Mouse (Mus musculus) intestine, embryonic 14.5 days (tissue): ENCODE measurements at regions not wholly inside any gene's neighbourhood (a gene's known extent, or its start where the extent isn't known, plus 50 kb on each side); places are given as distances from the start of the nearest gene placed in this dataset.

Source experiments
- ATAC-seq: fragments of 200-750 bp; cut with Nextera tagmentation; replicated peaks from 2 replicates; pipeline ENCODE4 v1.8.0; 2017; ENCODE audit warnings: low read depth, moderate number of reproducible peaks, moderate TSS enrichment, moderate library complexity; ENCODE audit not compliant: low FRiP score, low TSS enrichment
- DNase-seq: peaks from one replicate; pipeline ENCODE4 v3.0.0-alpha.2; 2018; ENCODE audit warnings: low spot score
- H3K27ac ChIP-seq: fragments of 300-500 bp; sonication (generic); 2 replicates; pipeline ENCODE4 v1.5.1; 2014; ENCODE audit warnings: low read depth, mild to moderate bottlenecking, control low read depth
- H3K27me3 ChIP-seq: fragments of 300-500 bp; sonication (generic); replicated peaks from 2 replicates; pipeline ENCODE4 v1.6.1; 2014; ENCODE audit warnings: low read length, control low read depth; ENCODE audit not compliant: control insufficient read depth, insufficient read depth
- H3K36me3 ChIP-seq: fragments of 300-500 bp; sonication (generic); 2 replicates; pipeline ENCODE4 v1.6.1; 2014; ENCODE audit warnings: low read length, control low read depth; ENCODE audit not compliant: control insufficient read depth, insufficient read depth
- H3K4me1 ChIP-seq: fragments of 300-500 bp; sonication (generic); replicated peaks from 2 replicates; pipeline ENCODE4 v1.6.1; 2014; ENCODE audit warnings: low read length, control low read depth, mixed read lengths; ENCODE audit not compliant: control insufficient read depth, insufficient read depth
- H3K4me2 ChIP-seq: fragments of 300-500 bp; sonication (generic); 2 replicates; pipeline ENCODE4 v1.6.1; 2014; ENCODE audit warnings: low read length
- H3K4me3 ChIP-seq: fragments of 300-500 bp; sonication (generic); 2 replicates; pipeline ENCODE4 v1.5.1; 2014; ENCODE audit warnings: low read depth, low read length, control low read depth, mixed read lengths
- H3K9ac ChIP-seq: fragments of 300-500 bp; sonication (generic); 2 replicates; pipeline ENCODE4 v1.6.1; 2014; ENCODE audit warnings: mild to moderate bottlenecking, low read length
- H3K9me3 ChIP-seq: fragments of 300-500 bp; sonication (generic); 2 replicates; pipeline ENCODE4 v1.6.1; 2016; ENCODE audit warnings: low read length, control low read depth; ENCODE audit not compliant: control insufficient read depth
- WGBS: fragments of 180-500 bp; shearing (Covaris S2); extraction: QIAGEN DNeasy Blood & Tissue Kit; methylation state at CpG from one replicate; pipeline ENCODE4 v1.1.7; 2014; 5-methylcytosine and 5-hydroxymethylcytosine counted together

DNA sequence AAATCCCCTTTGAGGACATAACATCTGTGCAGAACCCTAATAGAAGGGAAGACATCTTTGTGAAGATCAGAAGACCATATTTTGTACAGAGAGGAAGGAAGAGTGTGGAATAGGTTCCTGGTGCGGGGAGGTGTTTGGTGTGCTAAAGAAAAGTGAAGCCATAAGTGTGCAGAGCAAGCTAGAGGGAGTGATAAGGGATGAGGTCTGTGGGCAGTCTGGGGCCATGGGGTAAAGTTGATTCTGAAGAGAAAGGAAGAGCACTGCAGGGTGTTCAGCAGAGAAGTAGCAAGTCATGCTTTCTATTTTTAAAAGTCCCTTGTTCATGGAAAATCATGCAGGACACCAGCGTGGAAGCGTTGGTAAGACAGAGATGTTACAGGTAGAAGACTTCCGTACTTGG lies 161.8 kb upstream of the Tll1 start:
- no peaks in the 10 kb centered on the region for H3K36me3 ChIP-seq
- H3K9ac ChIP-seq: no peak overlapping the region
- H3K27me3 ChIP-seq: no peaks in the 10 kb centered on the region
- H3K4me1 ChIP-seq: peaks cover 9% of the 10 kb centered on the region; the same call in 1 of the 2 replicates
- no peak overlapping the region for H3K4me2 ChIP-seq
- H3K9me3 ChIP-seq: no peaks in the 10 kb centered on the region
- 89% methylated on average over 4 of the region's 4 CpGs for WGBS
- no peak overlapping the region for H3K4me3 ChIP-seq
- DNase-seq (no peak), ATAC-seq (no peak)
- no peak overlapping the region for H3K27ac ChIP-seq

DNA sequence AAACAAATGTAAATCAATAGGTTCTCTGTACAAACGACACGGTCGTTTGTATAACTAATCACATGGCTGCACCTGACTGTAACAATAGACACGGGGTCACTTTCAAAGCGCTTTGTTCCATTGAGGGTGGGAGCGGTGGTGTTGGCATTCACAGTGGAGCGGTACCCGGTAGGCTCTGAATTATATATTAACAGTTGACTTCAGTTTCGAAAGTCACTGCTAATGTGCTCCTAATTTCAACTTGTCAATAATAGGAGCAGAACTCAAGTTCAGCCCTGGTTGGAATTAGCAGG lies 160.8 kb upstream of the Tll1 start:
- Histone ChIP-seq H3K36me3 (no peaks in the 10 kb centered on the region), H3K4me2 (no peak overlapping the region), H3K9ac (no peak overlapping the region), H3K4me3 (no peak overlapping the region), H3K27me3 (no peaks in the 10 kb centered on the region), H3K4me1 (peaks cover 9% of the 10 kb centered on the region; the same call in 1 of the 2 replicates), H3K27ac (no peak overlapping the region), H3K9me3 (no peaks in the 10 kb centered on the region)
- DNase-seq (no peak), ATAC-seq (no peak)
- WGBS: 57% methylated on average over 9 of the region's 9 CpGs

DNA sequence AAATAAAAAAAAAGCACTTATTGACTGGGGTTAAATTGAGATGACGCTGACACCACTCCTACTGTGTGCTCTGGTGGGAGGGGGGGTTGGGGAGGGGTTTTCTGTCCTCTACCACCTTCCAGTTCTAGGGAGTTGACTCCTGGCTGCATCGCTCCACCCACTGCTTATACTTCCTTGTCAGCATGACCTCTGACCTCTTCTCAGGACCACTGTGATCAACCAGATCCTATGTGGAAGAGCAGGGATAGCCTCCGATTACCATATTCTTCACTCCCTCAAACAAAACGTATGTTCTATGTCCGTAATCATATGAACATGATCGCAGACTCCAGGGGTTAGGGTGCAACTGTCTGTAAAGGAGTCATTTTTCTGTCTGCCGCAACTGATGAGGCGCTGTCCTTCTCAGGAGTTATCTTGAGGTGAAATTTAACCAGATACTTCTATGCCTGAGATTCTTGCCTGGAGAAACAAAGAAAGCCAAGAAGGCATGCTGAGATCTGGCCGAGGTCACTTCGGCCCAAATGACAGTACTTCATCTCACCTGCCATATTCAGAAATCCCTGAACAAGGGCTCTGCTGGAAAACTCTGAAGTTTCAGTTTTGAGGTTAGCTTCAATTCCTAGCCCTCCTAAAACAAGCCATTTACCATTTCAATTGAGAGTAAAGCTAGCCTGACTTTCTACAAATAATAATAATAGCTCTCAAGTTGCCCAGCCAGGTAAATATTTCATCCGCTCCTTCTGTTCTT lies 160.3 kb upstream of the Tll1 start:
- no peak overlapping the region for H3K27ac ChIP-seq
- no peak overlapping the region for H3K4me2 ChIP-seq
- H3K36me3 ChIP-seq: no peaks in the 10 kb centered on the region
- H3K27me3 ChIP-seq: no peaks in the 10 kb centered on the region
- no peak overlapping the region for H3K4me3 ChIP-seq
- no peaks in the 10 kb centered on the region for H3K9me3 ChIP-seq
- H3K4me1 ChIP-seq: peaks cover 9% of the 10 kb centered on the region; the same call in 1 of the 2 replicates
- 78% methylated on average over 11 of the region's 11 CpGs for WGBS
- no peak overlapping the region for H3K9ac ChIP-seq
- no peak for DNase-seq
- no peak for ATAC-seq

DNA sequence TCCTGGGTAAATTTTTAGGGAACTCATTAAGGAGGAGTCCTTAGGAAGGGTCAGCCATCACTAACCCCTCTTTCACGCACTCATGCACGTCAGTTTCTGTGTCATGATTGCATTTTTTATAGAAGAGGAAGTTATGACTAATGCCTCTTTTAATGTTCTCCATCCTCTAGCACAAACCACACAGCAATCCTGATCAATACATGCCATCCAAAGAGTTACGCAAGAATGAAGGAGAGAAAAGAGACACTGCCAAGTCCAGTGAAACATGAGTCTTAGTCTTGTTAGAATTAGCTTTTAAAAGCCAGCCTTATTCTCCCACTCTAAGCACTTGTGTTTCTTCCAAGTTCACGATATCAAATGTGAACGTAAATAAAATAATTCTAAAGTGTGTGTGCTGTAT lies 151.0 kb upstream of the Tll1 start:
- H3K27ac ChIP-seq: no peak overlapping the region
- no peaks in the 10 kb centered on the region for H3K4me1 ChIP-seq
- H3K4me2 ChIP-seq: no peak overlapping the region
- no peaks in the 10 kb centered on the region for H3K9me3 ChIP-seq
- no peak for DNase-seq
- no peaks in the 10 kb centered on the region for H3K27me3 ChIP-seq
- H3K4me3 ChIP-seq: no peak overlapping the region
- H3K36me3 ChIP-seq: no peaks in the 10 kb centered on the region
- no peak for ATAC-seq
- 87% methylated on average over 5 of the region's 5 CpGs for WGBS
- no peak overlapping the region for H3K9ac ChIP-seq

DNA sequence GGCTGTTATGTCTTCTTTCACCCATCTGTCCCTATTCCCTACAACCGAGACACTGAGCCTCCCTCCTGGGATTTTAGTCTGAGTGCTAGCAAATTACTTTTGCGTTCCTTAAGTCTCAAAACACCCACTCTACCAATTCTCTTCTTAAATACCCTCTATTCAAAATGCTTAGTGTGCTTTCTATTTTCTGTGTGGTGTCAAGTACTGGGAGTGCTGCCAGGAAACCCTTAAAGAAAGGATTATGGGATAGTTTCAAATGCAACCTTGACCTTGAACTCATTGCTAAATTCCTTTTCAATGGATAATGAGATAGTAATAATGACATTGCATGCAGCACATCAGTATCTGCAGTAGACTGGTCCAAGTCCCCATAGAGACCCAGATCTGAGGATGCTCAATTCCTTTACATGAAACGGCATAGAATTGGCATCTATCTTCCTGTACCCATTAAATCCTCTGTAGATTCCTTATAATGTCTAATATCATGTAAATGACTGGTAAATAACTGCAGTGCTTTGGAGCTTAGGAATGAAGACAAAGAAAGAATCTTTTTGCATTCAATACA lies 142.1 kb upstream of the Tll1 start:
- ATAC-seq: no peak
- Histone ChIP-seq H3K27ac (no peak overlapping the region), H3K4me1 (no peaks in the 10 kb centered on the region), H3K4me2 (no peak overlapping the region), H3K27me3 (no peaks in the 10 kb centered on the region), H3K9me3 (no peaks in the 10 kb centered on the region), H3K9ac (no peak overlapping the region), H3K4me3 (no peak overlapping the region), H3K36me3 (no peaks in the 10 kb centered on the region)
- WGBS: 79% methylated on average over 3 of the region's 3 CpGs
- DNase-seq: no peak

DNA sequence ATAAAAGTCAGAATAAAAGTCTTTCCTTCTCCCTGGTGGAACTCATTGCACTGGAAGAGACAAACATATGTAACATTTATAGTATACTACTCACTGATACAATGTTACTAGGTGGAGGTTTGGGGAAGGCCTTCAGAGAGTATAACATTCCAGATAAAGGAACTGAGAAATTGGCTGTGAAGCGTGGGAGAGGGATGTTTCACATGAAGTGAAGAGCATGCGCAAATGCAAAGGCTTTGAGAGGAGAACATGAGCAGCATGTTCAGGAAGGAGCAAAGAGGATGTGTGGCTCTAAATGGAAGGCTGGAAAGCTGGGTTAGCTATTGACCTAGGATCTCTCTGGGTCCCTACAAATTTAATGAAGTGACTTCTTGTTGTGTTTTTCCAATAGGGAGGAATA lies 141.4 kb upstream of the Tll1 start:
- H3K4me2 ChIP-seq: no peak overlapping the region
- DNase-seq (no peak), ATAC-seq (no peak)
- no peaks in the 10 kb centered on the region for H3K36me3 ChIP-seq
- H3K4me3 ChIP-seq: no peak overlapping the region
- H3K4me1 ChIP-seq: no peaks in the 10 kb centered on the region
- no peak overlapping the region for H3K9ac ChIP-seq
- no peaks in the 10 kb centered on the region for H3K27me3 ChIP-seq
- no peaks in the 10 kb centered on the region for H3K9me3 ChIP-seq
- no peak overlapping the region for H3K27ac ChIP-seq
- 79% methylated on average over 2 of the region's 2 CpGs for WGBS

DNA sequence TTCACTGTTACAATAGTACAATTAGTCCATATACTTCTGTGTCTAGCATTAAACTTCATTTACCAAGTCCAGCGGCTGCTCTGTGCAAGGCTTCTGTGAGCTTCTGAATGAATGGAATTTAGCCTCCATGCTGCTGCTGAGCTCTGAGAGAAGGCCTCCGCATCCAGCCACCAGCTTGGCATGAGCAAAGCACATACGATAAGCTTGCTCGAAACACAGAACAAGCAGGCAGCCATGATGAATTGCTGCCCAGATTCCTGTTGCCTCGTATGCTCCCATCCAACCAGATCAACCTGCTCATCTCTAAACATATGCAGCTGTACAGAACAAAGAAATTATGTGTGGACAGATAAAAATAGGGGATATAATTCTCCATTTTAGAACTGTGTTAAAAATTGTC lies 140.4 kb upstream of the Tll1 start:
- H3K9me3 ChIP-seq: no peaks in the 10 kb centered on the region
- H3K4me1 ChIP-seq: no peaks in the 10 kb centered on the region
- H3K27ac ChIP-seq: no peak overlapping the region
- H3K36me3 ChIP-seq: no peaks in the 10 kb centered on the region
- H3K27me3 ChIP-seq: no peaks in the 10 kb centered on the region
- H3K9ac ChIP-seq: no peak overlapping the region
- no peak for DNase-seq
- H3K4me2 ChIP-seq: no peak overlapping the region
- H3K4me3 ChIP-seq: no peak overlapping the region
- ATAC-seq: no peak
- 61% methylated on average over 5 of the region's 5 CpGs for WGBS

DNA sequence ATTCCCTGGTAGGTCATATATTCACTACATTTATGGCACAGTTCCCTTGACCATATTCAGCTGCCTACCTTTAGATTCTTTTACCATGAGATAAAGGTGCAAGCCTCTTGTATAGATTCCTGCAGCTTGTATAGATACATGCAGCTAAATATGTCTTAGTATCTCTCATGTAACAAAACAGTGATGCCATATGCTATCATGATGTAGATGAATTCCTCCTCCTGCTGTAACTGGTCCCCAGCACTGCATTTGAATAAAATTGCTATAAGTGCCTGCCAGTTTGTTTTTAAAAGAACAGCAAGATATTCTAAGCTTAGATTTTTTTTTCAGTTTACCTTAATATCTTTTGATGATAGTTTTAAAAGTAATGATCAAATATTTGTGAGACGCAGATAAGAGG lies 138.9 kb upstream of the Tll1 start:
- no peaks in the 10 kb centered on the region for H3K36me3 ChIP-seq
- no peak overlapping the region for H3K4me3 ChIP-seq
- no peaks in the 10 kb centered on the region for H3K9me3 ChIP-seq
- H3K4me1 ChIP-seq: no peaks in the 10 kb centered on the region
- H3K9ac ChIP-seq: no peak overlapping the region
- ATAC-seq (no peak), DNase-seq (no peak)
- 83% methylated on average over 1 of the region's 1 CpGs for WGBS
- no peak overlapping the region for H3K4me2 ChIP-seq
- no peak overlapping the region for H3K27ac ChIP-seq
- H3K27me3 ChIP-seq: no peaks in the 10 kb centered on the region

DNA sequence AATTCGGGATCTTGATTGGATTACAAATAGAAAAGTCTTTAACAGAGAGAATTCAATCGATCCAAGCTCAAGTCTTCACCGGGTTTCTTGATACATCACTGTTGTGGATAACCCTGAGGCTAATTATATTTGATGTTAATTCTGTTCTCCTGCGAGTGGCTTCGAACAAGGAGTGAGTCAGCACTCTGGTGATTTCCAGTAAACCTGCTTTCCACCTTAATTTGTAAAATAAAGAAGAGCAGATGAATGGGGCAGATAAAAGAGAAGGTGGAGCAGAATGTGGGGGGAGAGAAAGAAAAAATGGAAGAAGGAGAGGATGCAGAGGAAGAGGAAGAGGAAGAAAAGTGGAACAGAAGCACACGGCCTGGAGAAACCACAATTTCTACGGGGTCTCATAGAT lies 137.5 kb upstream of the Tll1 start:
- Histone ChIP-seq H3K27me3 (no peaks in the 10 kb centered on the region), H3K4me1 (no peaks in the 10 kb centered on the region), H3K9ac (no peak overlapping the region), H3K9me3 (no peaks in the 10 kb centered on the region), H3K4me2 (no peak overlapping the region), H3K4me3 (no peak overlapping the region), H3K27ac (no peak overlapping the region), H3K36me3 (no peaks in the 10 kb centered on the region)
- DNase-seq (no peak), ATAC-seq (no peak)
- whole genome bisulfite sequencing: 86% methylated on average over 7 of the region's 7 CpGs
